Mouse (Mus musculus): ENCODE measurements around the gene Ankrd33b.

- TF ChIP-seq CTCF (IDR thresholded peaks at IDR 0.05; ENCODE audit: low read depth) (no peak), EP300 (IDR thresholded peaks at IDR 0.05; ENCODE audit: low read depth) (no peak)
Measured at GRCm38 (mm10) chr15:31325660-31326354, 41.7 kb downstream of the Ankrd33b start.

All from liver, postnatal 0 days (tissue).